Mouse (Mus musculus) cerebellum, adult 11 months (tissue): Measurements from ENCODE around the gene Slc35f5.
A peak's percentile ranks its signal among the peaks of the same experiment; 100 is the strongest.

Experiments
- DNase-seq: peaks from one replicate; pipeline ENCODE4 v3.0.0; 2022

The Slc35f5 gene

GRCm38 (mm10) chr1:125575458-125576114 lies 15.2 kb downstream of the Slc35f5 start:
- DNase-seq, result no peak

- DNase-seq, result no peak
Observed at GRCm38 (mm10) chr1:125576965-125577364, 16.6 kb downstream of the Slc35f5 start.

GRCm38 (mm10) chr1:125578091-125578490 lies 17.7 kb downstream of the Slc35f5 start:
- DNase-seq, result no peak

- no peak for DNase-seq
Observed at GRCm38 (mm10) chr1:125581134-125581533, 20.7 kb downstream of the Slc35f5 start.

- no peak for DNase-seq
Observed at GRCm38 (mm10) chr1:125603620-125604019, 43.2 kb downstream of the Slc35f5 start.

DNA sequence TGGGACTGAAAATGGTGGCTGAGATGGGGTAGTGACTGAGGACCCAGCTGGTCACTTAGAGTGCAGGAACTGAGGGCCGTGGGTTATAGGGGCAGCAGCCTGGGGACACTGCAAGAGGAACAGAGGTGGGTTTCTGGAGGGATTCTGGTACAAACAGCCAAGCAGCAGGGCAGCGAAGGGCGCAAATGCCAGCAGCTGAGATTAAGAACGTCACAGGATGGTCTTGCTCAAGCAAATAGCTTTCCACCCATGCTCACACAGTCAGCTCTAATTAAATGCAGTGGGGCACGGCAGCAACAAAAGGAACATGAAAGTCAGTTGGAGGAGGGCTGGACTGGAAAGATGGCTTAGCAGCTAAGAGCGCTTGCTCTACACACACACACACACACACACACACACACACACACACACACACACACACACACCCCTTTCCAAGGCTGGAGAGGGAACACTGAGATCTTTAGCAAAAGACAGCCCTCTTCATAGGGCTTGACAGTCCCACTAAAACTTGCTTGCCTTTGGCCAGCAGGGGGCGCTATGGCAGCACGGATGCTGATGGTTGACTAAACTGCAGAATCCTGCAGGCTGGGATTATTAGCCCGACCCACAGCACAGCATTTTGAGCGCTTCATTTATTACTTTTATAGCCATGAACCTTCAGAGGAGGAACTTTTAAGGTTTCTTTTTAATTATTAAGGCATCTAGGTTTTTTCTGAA lies 46.9 kb downstream of the Slc35f5 start:
- DNase-seq, result peak; percentile 62

DNA sequence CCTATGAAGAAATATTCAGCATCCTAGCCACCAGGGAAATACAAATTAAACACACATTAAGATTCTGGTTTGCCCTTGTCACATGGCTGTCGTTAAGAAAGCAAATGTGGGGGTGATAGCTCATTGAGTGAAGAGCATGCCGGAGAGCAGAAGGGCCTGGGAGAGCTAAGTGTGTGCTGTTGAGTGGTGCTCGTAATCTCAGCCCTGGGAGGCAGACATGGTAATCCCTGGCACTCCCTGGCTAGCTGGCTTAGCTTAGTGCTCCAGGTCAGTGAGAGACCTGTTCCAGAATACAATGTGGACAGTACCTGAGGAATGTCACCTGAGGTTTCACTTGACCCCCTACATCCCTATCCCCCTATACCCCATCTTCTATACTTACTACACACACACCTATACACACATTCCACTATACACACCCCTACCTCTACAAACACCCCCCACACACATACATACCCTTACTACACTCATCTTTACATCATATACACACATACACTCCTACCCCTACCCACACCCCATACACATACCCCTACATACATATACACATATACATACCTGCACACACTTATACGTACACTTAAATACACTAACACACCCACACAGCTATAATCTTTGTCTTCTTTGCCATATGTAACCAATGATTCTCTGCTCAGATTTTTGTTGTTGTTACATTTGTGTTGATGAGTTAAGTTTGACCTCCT lies 64.1 kb downstream of the Slc35f5 start:
- DNase-seq, result no peak

DNA sequence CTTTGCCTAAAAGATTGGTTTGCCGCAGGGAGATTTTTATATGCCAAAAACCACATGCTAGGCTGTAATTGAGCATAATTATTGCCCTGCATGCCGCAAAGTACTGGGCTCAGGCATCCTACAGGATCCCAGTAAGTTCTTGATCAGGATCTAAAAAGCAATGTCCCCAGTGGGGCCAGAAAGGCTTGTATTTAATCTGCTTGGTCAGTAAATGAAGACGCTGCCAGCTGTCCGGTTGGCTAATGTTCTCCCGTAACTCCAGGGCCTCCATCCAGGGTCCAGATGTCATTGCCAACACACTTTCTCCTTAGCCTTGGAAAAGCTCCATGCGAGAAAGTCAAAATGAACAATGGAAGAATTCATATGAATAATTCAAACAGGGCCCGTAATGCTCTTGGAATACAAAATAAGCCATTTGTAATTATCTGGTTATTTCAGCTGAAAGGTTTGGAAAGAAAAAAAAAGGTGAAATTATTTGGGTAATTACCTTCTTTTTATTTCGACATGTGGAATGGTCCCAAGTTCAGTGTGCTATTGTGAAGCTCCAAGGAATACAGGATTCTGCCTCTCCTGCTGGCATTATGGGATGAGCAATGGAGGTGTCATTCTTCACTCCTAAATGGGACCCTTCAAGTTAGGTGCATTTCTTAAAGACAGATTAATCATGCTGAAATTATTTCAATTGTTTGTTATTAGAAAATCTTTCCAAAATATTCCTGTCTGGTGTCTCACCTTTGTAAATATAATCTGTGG lies 79.3 kb downstream of the Slc35f5 start:
- no peak for DNase-seq

DNA sequence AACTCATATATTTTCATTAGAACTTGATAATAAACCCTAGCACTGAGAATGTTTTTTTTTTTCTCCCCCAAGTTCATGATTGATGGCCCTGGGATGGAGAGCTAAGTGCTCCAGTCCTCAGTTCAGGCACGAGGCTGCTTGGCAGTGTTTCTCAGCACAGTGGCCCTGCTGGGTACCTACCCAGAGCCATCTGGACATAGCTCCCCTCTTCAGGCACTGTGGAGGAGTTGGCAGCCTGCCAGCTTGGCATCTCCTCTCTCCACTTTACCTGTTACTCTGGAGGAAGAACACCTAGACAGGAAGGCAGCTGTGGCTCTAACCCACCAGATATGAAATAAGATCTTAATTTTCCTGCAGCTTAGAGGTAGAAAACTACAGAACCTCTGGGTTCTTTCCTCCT lies 83.2 kb downstream of the Slc35f5 start:
- DNase-seq, result peak; percentile 7
